Mouse (Mus musculus) CH12.LX (cell line): ENCODE results near the gene Gns. TPM values are rescaled to one million over a fixed set of nuclear protein-coding genes. Genes with fewer than 3 reads are reported as not detected.

Experiments
- DNase-seq: peaks from one replicate; pipeline ENCODE4 v3.0.0-alpha.2; 2013; ENCODE audit errors: extremely low read depth
- H3K27ac ChIP-seq: 2 replicates; pipeline ENCODE4 v1.5.1; 2012; ENCODE audit warnings: low read depth, mild to moderate bottlenecking, control low read depth, moderate library complexity; ENCODE audit not compliant: insufficient read depth
- H3K27me3 ChIP-seq: replicated peaks from 2 replicates; pipeline ENCODE3; 2012; ENCODE audit warnings: inconsistent platforms
- H3K36me3 ChIP-seq, 2 experiments: replicated peaks in 1 of 2; 2 replicates each; pipeline versions ENCODE3 to v1.6.1; 2012; ENCODE audit warnings: inconsistent platforms in 1 of 2, low read length in 1 of 2, mild to moderate bottlenecking in 1 of 2, mixed read lengths in 1 of 2, moderate library complexity in 1 of 2; ENCODE audit not compliant: control insufficient read depth in 1 of 2, insufficient read depth in 1 of 2
- H3K4me1 ChIP-seq, 2 experiments: 2 replicates each; pipeline ENCODE4 v1.6.1; 2012; ENCODE audit warnings: inconsistent platforms in 1 of 2, moderate library complexity in 1 of 2; ENCODE audit not compliant: insufficient read depth in 2 of 2, control insufficient read depth in 1 of 2
- H3K4me2 ChIP-seq: 2 replicates; pipeline ENCODE4 v1.6.1; 2012; ENCODE audit warnings: low read depth, mild to moderate bottlenecking, control low read depth; ENCODE audit not compliant: poor library complexity, insufficient read depth, severe bottlenecking
- H3K4me3 ChIP-seq, 3 experiments: fragments of 150-350 bp in 1 of 3; sonication (generic) in 1 of 3; replicated peaks in 1 of 3; 2 replicates each; pipeline versions ENCODE3 to v1.5.1; 2011 to 2012; ENCODE audit warnings: low read depth in 2 of 3, low read length in 2 of 3, mild to moderate bottlenecking in 2 of 3, moderate library complexity in 2 of 3, control low read depth in 1 of 3, improper control_type of control experiment in 1 of 3, inconsistent platforms in 1 of 3, mixed read lengths in 1 of 3; ENCODE audit not compliant: poor library complexity in 1 of 3
- H3K79me2 ChIP-seq: replicated peaks from 2 replicates; pipeline ENCODE4 v1.6.1; 2012; ENCODE audit warnings: mild to moderate bottlenecking, moderate library complexity; ENCODE audit not compliant: control insufficient read depth, poor library complexity, insufficient read depth, severe bottlenecking; ENCODE audit errors: extremely low read depth
- H3K9ac ChIP-seq: 2 replicates; pipeline ENCODE4 v1.6.1; 2012; ENCODE audit warnings: low read depth, mild to moderate bottlenecking, control low read depth, moderate library complexity; ENCODE audit not compliant: insufficient read depth
- H3K9me3 ChIP-seq: replicated peaks from 2 replicates; pipeline ENCODE3; 2012; ENCODE audit warnings: low read length, inconsistent platforms, mixed read lengths
- CHD1 ChIP-seq: IDR thresholded peaks from 2 replicates; pipeline ENCODE4 v1.6.1; 2012; ENCODE audit warnings: low read depth, low read length, improper control_type of control experiment, inconsistent platforms
- CTCF ChIP-seq, 2 experiments: IDR thresholded peaks in 1 of 2; conservative IDR thresholded peaks in 1 of 2; 2 replicates each; pipeline ENCODE4 v1.5.1; 2011 to 2012; ENCODE audit warnings: low read depth in 2 of 2, low read length in 2 of 2, improper control_type of control experiment in 1 of 2, inconsistent platforms in 1 of 2, mild to moderate bottlenecking in 1 of 2, moderate library complexity in 1 of 2
- E2F4 ChIP-seq: IDR thresholded peaks from 2 replicates; pipeline ENCODE4 v1.6.1; 2011; ENCODE audit warnings: low read depth, low read length, improper control_type of control experiment; ENCODE audit not compliant: insufficient replicate concordance
- ELF1 ChIP-seq: IDR thresholded peaks from 2 replicates; pipeline ENCODE4 v1.6.1; 2014; ENCODE audit warnings: low read depth, mild to moderate bottlenecking, inconsistent platforms, low read length, improper control_type of control experiment
- ETS1 ChIP-seq: conservative IDR thresholded peaks from 2 replicates; pipeline ENCODE4 v1.6.1; 2012; ENCODE audit warnings: low read depth, mild to moderate bottlenecking, inconsistent platforms, low read length, improper control_type of control experiment, moderate library complexity
- HCFC1 ChIP-seq: IDR thresholded peaks from 2 replicates; pipeline ENCODE4 v1.6.1; 2012; ENCODE audit warnings: low read depth, mild to moderate bottlenecking, inconsistent platforms, low read length, improper control_type of control experiment
- JUN ChIP-seq: IDR thresholded peaks from 2 replicates; pipeline ENCODE4 v1.6.1; 2011; ENCODE audit warnings: low read depth, mild to moderate bottlenecking, low read length, improper control_type of control experiment, moderate library complexity; ENCODE audit not compliant: insufficient read depth
- KAT2A ChIP-seq: IDR thresholded peaks from 2 replicates; pipeline ENCODE4 v1.6.1; 2012; ENCODE audit warnings: low read length, improper control_type of control experiment, inconsistent platforms; ENCODE audit not compliant: insufficient replicate concordance
- MAX ChIP-seq: IDR thresholded peaks from 2 replicates; pipeline ENCODE4 v1.6.1; 2011; ENCODE audit warnings: low read length, improper control_type of control experiment
- MAZ ChIP-seq: IDR thresholded peaks from 2 replicates; pipeline ENCODE4 v1.6.1; 2012; ENCODE audit warnings: low read depth, mild to moderate bottlenecking, inconsistent platforms, low read length, improper control_type of control experiment, moderate library complexity
- MEF2A ChIP-seq: IDR thresholded peaks from 2 replicates; pipeline ENCODE4 v1.6.1; 2014; ENCODE audit warnings: low read depth, mild to moderate bottlenecking, inconsistent platforms, low read length, improper control_type of control experiment, borderline replicate concordance
- MXI1 ChIP-seq: IDR thresholded peaks from 2 replicates; pipeline ENCODE4 v1.6.1; 2011; ENCODE audit warnings: mild to moderate bottlenecking, low read depth, low read length, improper control_type of control experiment
- NELFE ChIP-seq: IDR thresholded peaks from 2 replicates; pipeline ENCODE4 v1.6.1; 2011; ENCODE audit warnings: low read depth, low read length, improper control_type of control experiment
- NRF1 ChIP-seq: IDR thresholded peaks from 2 replicates; pipeline ENCODE4 v1.6.1; 2014; ENCODE audit warnings: low read depth, mild to moderate bottlenecking, inconsistent platforms, low read length, improper control_type of control experiment, moderate library complexity
- RAD21 ChIP-seq: IDR thresholded peaks from 2 replicates; pipeline ENCODE4 v1.6.1; 2011; ENCODE audit warnings: low read depth, mild to moderate bottlenecking, low read length, improper control_type of control experiment, moderate library complexity
- RCOR1 ChIP-seq: conservative IDR thresholded peaks from 2 replicates; pipeline ENCODE4 v1.6.1; 2012; ENCODE audit warnings: low read depth, mild to moderate bottlenecking, inconsistent platforms, low read length, improper control_type of control experiment
- SIN3A ChIP-seq: IDR thresholded peaks from 2 replicates; pipeline ENCODE4 v1.6.1; 2012; ENCODE audit warnings: low read length, improper control_type of control experiment, inconsistent platforms
- SMC3 ChIP-seq: IDR thresholded peaks from 2 replicates; pipeline ENCODE4 v1.6.1; 2011; ENCODE audit warnings: low read depth, low read length, improper control_type of control experiment
- TBP ChIP-seq: conservative IDR thresholded peaks from 2 replicates; pipeline ENCODE4 v1.6.1; 2011; ENCODE audit warnings: low read depth, low read length, improper control_type of control experiment
- TCF12 ChIP-seq: IDR thresholded peaks from 2 replicates; pipeline ENCODE4 v1.6.1; 2014; ENCODE audit warnings: low read depth, mild to moderate bottlenecking, inconsistent platforms, low read length, improper control_type of control experiment
- UBTF ChIP-seq: IDR thresholded peaks from 2 replicates; pipeline ENCODE4 v1.6.1; 2012; ENCODE audit warnings: low read depth, mild to moderate bottlenecking, inconsistent platforms, low read length, improper control_type of control experiment, moderate library complexity
- USF2 ChIP-seq: conservative IDR thresholded peaks from 2 replicates; pipeline ENCODE4 v1.6.1; 2011; ENCODE audit warnings: low read depth, low read length, improper control_type of control experiment
- ZC3H11A ChIP-seq: IDR thresholded peaks from 2 replicates; pipeline ENCODE4 v1.6.1; 2012; ENCODE audit warnings: low read depth, mild to moderate bottlenecking, inconsistent platforms, low read length, improper control_type of control experiment
- dilution Hi-C: fragments of 300-500 bp; cut with MboI; formaldehyde crosslinking; loops from 2 replicates; pipeline ENCODE4 v1.14.3; 2020; ENCODE audit warnings: low sequenced_read_pairs; ENCODE audit not compliant: extremely low pct_unique_long_range_greater_than_20kb, extremely low pct_ligation_motif_present
- in situ Hi-C: fragments of 300-500 bp; cut with MboI; formaldehyde crosslinking; loops from 3 replicates; pipeline ENCODE4 v1.14.3; 2019; ENCODE audit warnings: low sequenced_read_pairs, low pct_ligation_motif_present, low pct_unique_long_range_greater_than_20kb, mixed read lengths
- polyA plus RNA-seq: library from polyadenylated mRNA; unstranded; fragments of >175 nt; gene quantifications from 2 replicates; pipeline ENCODE4 v1.2.1, GENCODE M21; 2012; ENCODE audit warnings: low read depth; ENCODE audit not compliant: insufficient read length
- total RNA-seq, 2 experiments: library from RNA; depleted of rRNA; stranded (reverse); fragments of 300-350 nt in 1 of 2; fragments of >200 nt in 1 of 2; gene quantifications; 2 replicates each; pipeline ENCODE4 v1.2.3; 2012 to 2014

Gene Gns
- total and polyA plus RNA-seq, 3 experiments = 28.7 to 104 (median 58.2) TPM

DNA sequence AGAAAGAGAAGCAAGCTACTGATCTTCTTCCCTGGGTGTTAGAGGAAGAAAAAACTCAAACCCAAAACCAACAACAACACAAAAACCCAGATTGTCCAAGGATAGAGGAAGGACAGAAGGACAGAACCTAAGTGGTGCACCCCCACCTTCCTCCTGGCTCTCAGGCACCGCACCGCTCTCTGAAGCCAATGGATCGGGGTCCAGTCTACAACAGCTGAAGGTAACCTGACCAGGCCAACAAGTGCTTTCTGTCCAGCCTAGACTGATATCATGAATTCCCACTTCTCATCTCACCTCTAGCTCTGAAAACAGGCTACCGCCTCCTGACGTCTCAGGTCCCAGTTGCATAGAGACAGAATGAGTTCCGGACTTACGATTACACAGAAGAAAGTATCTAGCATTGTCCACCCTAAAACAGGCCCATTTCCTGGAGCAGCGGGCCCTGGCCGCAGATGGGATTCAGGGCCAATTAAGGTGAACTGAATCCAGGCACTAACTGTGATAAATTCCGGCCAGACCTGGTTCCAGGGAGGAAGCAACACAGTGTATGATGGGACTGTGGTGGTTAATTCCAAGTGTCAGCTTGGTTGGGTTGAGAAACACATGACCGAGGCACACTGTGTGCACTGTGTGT is 56.9 kb downstream of the Gns start:
- dilution Hi-C loops = no loop called here
- Histone ChIP-seq H3K27ac (no peak overlapping the region), H3K79me2 (no peaks in the 10 kb centered on the region), H3K4me2 (no peak overlapping the region), H3K9me3 (no peaks in the 10 kb centered on the region), H3K27me3 (no peaks in the 10 kb centered on the region), H3K9ac (no peak overlapping the region), H3K4me3 (no peak overlapping the region), H3K36me3 (peaks cover 0 to 24% of the 10 kb centered on the region in 2 experiments), H3K4me1 (peaks cover 0 to 13% of the 10 kb centered on the region in 2 experiments; a peak in 1 of 4 replicates)
- TF ChIP-seq NRF1 (no peak), RAD21 (no peak), HCFC1 (no peak), USF2 (no peak), MAZ (no peak), ZC3H11A (no peak), ETS1 (no peak), JUN (no peak)
- DNase-seq = no peak
- in situ Hi-C loops = no loop called here

DNA sequence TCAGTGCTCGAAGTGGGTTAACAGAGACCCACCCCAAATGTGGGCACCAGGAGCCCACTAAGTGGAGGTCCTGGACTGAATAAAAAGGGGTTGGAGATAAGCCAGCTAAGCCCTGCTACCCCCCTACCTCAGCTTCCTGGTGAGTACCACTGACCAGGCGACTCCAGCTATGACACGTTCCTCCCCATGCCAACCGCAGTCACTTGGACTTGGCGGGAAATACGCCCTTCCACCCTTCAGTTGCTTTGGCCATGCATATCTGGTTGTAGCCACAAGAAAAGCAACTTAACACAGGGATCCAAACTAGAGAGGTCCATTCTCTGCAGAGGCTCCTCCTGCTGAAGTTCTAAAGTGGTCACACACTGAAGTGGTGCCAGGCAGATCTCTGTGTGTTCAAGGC is 57.4 kb downstream of the Gns start:
- DNase-seq = no peak
- H3K4me1 ChIP-seq = peaks cover 2 to 16% of the 10 kb centered on the region in 2 experiments; a peak in 2 of 4 replicates
- no peak overlapping the region for H3K4me3 ChIP-seq
- H3K9me3 ChIP-seq = no peaks in the 10 kb centered on the region
- dilution Hi-C loops = no loop called here
- H3K79me2 ChIP-seq = no peaks in the 10 kb centered on the region
- TF ChIP-seq ELF1 = no peak
- no peak for TF ChIP-seq HCFC1
- no peak for TF ChIP-seq KAT2A
- no peak for TF ChIP-seq CHD1
- no peak for TF ChIP-seq ZC3H11A
- TF ChIP-seq MAX = no peak
- TF ChIP-seq E2F4 = no peak
- TF ChIP-seq RCOR1 = no peak
- TF ChIP-seq TBP = no peak
- TF ChIP-seq ETS1 = no peak
- TF ChIP-seq TCF12 = no peak
- no peak for TF ChIP-seq MEF2A
- no peak for TF ChIP-seq SIN3A
- TF ChIP-seq MXI1 = no peak
- TF ChIP-seq MAZ = no peak
- no peak for TF ChIP-seq UBTF
- TF ChIP-seq SMC3 = no peak
- TF ChIP-seq CTCF (conservative IDR thresholded peaks at IDR 0.05 in 1 of 2, IDR thresholded peaks at IDR 0.05 in 1 of 2; ENCODE audit: low read depth in 2 of 2, low read length in 2 of 2) = no peak
- TF ChIP-seq NELFE = no peak
- H3K9ac ChIP-seq = no peak overlapping the region
- no peak overlapping the region for H3K4me2 ChIP-seq
- no peak overlapping the region for H3K27ac ChIP-seq
- in situ Hi-C loops = no loop called here
- no peaks in the 10 kb centered on the region for H3K27me3 ChIP-seq
- peaks cover 0 to 19% of the 10 kb centered on the region in 2 experiments for H3K36me3 ChIP-seq
